Mouse (Mus musculus) c-Kit-positive CD71-positive TER-119-positive erythroid progenitor cells, embryonic 14.5 days (primary cell): ENCODE data around the gene Cox17.
A peak's percentile ranks its signal among the peaks of the same experiment; 100 is the strongest.
"Not testable (repeated sequence)": the region's sequence is repeated elsewhere in the genome, so short reads cannot be mapped to it uniquely, and the experiment has no call there.

ENCODE experiments used
- DNase-seq: peaks from one replicate; pipeline ENCODE4 v3.0.0-alpha.2; 2013; ENCODE audit warnings: low spot score

Gene Cox17

DNA sequence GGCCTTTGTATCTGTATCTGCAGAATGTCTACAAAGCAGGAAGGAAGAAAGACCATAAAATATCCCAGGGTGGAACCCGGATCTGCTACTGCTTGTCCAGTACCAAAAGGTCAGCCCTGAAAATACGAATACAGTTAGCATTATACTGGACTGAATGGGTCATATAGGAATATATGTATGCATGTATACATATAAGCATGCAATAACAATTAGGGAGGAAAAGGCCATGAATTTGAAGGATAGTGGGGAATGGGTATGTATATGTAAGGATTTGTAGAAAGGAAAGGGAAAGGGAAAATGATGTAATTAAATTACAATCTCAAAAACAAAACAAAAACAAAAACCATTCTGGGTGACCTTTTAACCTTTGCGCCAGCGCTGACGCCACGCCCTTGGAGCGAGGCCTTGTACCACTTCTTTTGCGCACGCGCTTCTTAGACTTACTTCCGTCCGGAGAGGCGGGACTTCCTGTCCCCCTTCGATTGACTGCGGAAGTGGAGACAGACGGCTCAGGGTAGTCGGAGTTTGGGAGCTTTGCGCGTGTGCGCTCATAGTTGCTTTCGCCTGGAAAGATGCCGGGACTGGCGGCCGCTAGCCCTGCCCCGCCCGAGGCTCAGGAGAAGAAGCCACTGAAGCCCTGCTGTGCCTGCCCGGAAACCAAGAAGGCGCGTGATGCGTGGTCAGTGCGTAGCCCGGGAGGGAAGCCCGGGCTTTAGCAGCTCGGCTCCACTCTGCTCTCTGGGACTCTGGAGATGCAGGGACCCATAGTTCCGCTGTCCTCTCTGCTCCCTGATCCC is at the start of gene Cox17, which contains the start of gene Gm21987:
Gene Cox17 (plus strand): TSS at position 463 of the 797 bp plus-strand sequence.
Gene Gm21987 (plus strand): TSS at position 512 of the 797 bp plus-strand sequence.
- peak; percentile 91 for DNase-seq

- DNase-seq: no peak
These were observed 48.4 kb upstream of the Cox17 start for GRCm38 (mm10) chr16:38298410-38298809.

DNA sequence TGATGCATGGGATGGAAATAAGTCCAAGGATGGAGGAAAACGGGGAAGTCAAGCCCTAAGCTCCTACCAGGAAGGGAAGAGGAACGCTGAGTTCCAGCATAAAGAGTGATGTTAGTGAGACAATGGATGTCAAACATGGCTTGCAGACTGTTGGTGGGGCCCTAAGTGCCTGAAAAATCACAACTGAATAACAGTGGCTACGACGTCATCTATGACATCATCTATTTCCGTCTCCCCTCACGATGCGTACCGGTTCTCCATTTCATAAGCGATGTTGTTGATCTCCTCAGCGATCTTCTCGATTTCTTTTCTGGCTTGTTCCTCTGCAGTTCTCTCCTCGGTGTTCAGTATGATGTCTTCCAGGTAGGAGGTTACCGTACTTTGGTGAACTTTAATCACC is 44.4 kb upstream of the Cox17 start:
- no peak for DNase-seq

DNA sequence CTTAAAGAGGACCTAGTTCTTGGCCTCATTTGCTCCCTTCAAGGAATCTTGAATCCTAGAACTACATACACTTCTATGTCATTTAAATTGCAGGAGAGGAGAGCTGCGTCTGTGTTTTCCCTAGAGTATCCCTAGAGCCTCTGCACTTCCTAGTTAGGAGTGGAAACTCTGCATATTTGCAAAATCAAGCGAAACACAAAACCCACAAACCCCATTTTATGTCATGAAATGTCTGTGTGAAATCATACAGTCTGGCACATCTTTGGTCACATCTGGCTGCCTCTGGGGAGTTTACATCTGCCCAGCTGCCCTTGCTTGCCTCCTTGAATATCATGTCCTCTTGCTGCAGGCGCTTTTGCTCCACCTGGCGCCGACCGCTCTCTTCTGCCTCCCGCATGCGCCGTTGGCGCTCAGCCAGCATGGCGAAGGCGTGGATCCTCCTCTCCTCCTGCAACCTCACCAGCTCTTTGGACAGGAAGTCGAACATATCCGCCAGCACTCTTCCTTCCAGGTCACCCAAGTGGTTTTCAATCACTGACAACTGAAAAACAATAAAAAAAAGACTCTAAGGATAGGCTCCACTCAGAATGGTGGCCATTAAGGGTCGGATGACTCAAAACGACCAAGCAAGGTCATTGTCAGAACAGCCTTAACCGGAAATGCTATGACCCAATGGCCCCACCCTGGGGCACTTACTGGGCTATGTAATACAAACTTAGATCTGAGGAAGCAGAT is 42.2 kb upstream of the Cox17 start:
- no peak for DNase-seq

- DNase-seq: peak; percentile 17
These were observed 40.1 kb upstream of the Cox17 start for GRCm38 (mm10) chr16:38306571-38307220.

DNA sequence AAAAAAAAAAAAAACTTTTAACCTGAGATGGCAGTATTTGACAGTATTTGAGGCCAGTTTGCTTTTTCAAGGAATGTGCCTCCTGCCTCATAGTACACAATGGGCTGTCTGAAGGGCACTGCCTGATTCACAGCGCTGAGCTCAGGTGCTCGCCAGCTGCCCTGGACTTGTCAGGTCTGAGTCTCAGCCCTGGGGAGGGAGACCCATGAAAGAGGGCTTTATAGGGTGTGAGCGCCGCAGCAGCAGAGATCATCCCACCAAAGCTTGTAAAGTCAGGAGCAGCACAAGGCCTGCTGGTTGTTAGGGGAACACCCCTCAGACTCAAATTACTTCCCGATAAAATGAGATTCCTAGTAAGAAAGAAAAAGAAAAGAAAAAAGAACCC is 39.6 kb upstream of the Cox17 start:
- DNase-seq: no peak

DNA sequence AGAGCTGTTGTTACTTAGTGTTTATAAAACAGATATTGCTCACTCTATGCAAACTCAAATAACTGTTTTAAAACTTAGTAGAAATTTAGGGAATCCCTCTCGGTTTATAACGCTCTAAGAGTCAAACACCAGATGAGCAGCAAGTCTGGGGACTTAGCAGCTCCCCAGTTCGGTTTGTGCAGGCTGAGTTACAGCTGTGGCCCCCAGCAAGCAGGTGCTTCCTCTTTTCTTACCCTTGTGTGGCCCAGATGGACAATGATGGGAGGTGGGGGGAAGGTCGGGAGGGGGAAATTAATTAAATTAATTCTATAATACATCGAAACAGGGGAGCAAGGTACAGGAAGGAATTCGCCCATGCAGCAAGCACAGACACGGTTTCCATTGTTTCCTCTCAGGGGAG is 39.1 kb upstream of the Cox17 start:
- no peak for DNase-seq

DNA sequence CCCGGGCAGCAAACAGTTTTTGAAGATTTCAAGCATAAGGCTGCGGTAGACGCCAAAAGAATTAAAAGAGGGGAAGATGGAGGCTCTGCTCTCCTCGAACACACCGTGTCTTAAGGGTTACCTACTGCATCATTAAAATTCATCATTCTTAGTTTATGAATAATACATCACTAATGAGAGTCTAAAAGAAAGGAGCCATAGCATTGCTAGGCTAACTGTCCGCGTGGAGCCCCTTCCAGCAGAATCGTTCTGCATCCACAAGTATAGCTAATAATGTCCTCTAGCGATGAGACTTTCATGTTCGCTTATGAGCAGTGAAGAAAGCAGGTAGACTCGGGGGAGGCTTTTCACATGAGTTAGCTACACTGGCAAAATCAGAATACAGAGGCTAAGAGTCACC is 38.6 kb upstream of the Cox17 start:
- no peak for DNase-seq

- no peak for DNase-seq
These were observed 28.3 kb upstream of the Cox17 start for GRCm38 (mm10) chr16:38318492-38318891.

DNA sequence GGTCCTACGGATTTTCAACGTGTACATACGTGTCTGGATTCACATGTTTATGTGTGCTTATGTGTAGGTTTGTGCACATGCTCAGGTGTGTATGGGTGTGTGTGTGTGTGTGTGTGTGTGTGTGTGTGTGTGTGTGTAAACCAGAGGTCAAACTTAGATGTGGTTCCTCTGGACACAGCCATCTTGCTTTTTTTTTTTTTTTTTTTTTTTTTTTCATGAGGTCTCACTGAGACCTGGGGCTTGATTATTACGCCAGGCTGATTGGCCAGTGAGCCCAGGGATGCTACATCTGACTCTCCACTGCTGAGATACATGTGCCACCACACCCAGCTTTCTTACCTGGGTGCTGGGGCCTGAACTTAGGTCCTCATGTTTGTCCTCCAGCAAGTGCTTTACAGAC is 27.7 kb upstream of the Cox17 start:
- DNase-seq: no peak

- peak; percentile 42 for DNase-seq
These were observed 25.3 kb upstream of the Cox17 start for GRCm38 (mm10) chr16:38321452-38321935.

DNA sequence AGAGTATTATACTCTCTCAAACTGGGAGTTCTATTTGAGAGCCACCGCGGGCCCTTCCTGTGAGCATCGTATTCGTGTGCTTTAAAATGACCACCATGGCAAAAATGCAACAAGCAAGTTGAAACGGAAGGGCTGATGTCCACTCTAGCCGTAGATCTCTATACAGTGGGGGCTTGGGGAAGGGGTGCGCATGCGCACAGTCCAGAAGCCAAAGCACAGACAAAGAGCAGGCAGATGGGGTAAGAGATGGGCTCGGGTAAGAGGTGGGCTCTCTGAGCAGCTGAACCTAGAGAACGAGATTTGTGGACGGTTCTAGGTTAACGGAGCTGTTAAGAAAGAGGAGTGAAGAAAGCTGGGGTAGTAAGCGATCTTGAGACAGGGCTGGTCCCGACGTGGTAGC is 22.5 kb upstream of the Cox17 start:
- no peak for DNase-seq

DNA sequence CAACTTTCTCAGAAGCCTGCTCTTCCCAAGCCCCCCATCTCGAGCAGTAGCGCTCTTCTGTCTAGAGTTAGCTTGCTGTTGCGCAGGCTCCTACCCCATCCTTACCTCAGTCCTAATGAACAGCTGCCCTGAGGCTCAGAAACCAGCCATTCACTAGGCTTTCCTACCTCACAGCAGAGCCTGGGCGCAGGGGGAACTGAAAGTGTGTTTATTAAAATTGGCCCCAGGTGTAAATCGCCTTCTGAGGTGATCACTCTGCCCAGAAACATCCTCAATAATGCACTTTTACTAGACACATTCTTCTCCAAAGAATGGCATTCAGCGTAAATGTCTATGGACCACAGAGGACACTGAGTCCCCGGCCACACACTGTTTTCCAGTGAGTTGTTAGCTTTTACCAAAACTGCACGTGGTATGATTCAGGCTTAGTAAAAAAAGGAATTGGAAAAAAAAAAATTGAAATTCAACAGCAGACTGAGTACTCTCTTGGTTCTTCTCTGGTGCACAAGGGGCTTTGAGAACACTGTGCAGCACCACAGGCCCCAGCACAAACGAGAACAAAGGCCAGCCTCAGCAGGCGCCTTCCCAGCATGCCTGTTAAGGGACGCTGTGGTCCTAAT is 19.9 kb upstream of the Cox17 start:
- DNase-seq: no peak

DNA sequence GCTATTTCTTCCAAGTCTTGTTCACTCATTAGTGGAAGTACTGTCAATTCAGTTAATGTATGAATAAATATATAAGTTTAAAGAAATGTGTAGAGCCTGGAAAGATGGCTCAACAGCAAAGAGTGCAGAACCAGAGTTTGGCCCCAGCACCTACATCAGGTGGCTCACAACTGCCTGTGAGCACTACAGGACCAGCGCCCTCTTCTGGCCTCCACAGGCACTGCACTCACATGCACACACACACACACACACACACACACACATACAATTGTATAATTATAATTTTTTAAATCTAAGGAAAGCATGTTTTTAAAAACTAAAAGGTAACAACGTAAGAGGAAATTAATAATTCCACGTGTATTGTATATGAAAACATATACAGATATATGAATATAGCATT is 17.5 kb upstream of the Cox17 start:
- no peak for DNase-seq

DNA sequence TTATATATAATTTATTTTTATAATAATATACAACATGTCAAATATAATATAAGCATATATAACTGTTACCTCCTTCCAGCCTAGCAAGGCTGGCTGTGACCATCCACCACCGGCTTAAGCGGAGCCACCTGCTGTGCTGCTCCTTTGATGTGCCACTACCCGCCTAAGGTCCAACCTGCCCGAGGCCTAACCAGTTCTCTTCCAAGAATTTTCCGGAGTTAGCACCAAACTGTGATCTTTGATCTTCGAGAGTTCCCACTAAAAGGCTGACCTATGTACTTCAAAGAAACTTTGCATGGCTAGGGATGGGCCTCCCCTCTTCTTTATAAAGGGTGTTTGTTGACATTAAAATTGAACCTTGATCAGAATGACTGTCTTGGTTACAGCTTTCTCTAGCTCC is 12.4 kb upstream of the Cox17 start:
- DNase-seq: no peak

DNA sequence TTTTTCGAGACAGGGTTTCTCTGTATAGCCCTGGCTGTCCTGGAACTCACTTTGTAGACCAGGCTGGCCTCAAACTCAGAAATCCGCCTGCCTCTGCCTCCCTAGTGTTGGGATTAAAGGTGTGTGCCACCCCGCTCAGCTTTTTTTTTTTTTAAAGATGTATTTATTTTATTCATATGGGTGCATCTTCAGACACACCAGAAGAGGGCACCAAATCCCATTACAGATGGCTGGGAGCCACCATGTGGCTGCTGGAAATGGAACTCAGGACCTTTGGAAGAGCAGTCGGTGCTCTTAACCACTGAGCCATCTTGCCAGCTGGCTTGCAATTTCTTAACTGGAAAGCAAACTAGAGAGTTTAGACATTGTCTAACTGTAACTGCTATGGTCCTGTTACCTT is 8.7 kb upstream of the Cox17 start:
- DNase-seq: not testable (repeated sequence)

- peak; percentile 58 for DNase-seq
These were observed 5.1 kb upstream of the Cox17 start, which contains the start of gene Maats1 for GRCm38 (mm10) chr16:38341396-38342324. Gene Maats1, minus strand, starts transcription at chr16:38342143.

- DNase-seq: no peak
These were observed 1.7 kb upstream of the Cox17 start for GRCm38 (mm10) chr16:38344941-38345725.

DNA sequence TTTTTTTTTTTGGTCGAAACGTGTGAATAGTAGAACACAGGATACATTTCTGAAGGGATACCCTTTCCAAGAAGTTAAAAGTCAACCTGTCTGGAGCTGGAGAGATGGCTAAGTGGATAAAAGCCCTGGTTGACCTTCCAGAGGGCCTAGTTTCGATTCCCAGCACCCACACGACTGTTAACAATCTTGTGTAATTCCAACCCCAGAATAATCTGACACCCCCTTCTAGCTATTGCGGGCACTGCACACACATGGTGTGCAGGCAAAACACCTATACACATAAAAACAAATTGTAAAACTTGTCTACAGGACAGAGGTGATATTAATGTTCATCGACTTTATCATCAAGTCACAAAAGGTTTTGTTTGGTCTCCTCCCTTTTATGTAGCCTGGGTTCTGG is 797 bp downstream of the Cox17 start:
- no peak for DNase-seq

DNA sequence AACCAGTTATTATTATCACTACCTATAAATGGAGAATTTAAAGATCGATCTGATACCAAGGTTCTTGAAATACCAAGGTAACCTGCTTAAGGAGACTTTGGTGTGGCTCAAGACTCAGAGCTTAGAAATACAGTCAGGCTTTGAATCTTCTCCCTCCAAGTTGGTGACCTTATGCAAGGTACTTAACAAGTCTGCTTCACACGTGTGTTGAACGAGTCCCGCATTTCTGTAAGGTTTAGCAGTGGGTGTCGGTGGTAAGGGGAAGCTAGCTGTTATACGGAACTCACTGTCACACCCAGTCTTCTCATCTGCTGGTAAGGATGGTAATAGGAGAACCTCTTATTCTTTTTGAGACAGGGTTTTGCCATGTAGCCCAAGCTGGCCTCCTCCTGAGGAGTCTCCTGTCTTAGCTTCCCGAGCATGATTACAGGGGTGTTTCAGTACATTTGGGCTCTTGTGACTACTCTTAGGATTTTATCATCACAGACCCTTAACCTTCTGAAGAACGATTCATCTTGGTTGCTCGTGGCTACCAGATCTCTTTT is 1.5 kb downstream of the Cox17 start:
- no peak for DNase-seq
